Mouse (Mus musculus) left cerebral cortex, postnatal 4 days (tissue): ENCODE data around the gene Sash3. TPM values are rescaled to one million over a fixed set of nuclear protein-coding genes. Genes with fewer than 3 reads are reported as not detected.
A peak's percentile ranks its signal among the peaks of the same experiment; 100 is the strongest.
"Not testable (repeated sequence)": the region's sequence is repeated elsewhere in the genome, so short reads cannot be mapped to it uniquely, and the experiment has no call there.

Experiments
- DNase-seq: peaks from one replicate; pipeline ENCODE4 v3.0.0-alpha.2; 2022
- intact Hi-C: fragments of 180-260 bp; cut with DNase I; formaldehyde crosslinking; loops from one replicate; pipeline ENCODE4 v1.15.1; 2025
- total RNA-seq, 2 experiments: library from RNA; stranded (reverse); gene quantifications; 2 replicates each; pipeline ENCODE4 v1.2.3; 2021

Gene Sash3
- total RNA-seq, 2 experiments from 2014 or later, result 0.89 to 0.96 TPM

DNA sequence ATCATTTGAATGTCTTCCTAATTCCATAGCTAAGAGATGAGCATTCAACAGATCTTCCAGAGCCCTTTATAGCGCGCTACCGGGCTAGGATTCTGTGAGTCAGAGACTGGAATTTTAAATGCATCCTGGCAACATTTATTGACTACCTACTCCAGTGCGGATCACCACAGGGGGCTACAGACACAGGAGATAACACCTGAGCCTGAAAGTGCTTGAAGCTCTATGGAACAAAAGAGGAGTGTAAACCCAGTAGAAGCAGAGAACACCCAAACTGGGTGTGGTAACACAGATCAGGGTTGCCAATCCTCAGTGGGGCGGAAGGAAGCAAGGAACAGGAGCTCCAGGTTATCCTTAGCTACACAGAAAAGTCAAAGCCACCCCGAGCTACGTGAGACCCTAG, 56.2 kb downstream of the Sash3 start:
- intact Hi-C loops, result no loop called here
- DNase-seq, result no peak

GRCm38 (mm10) chrX:48202995-48203394, 56.8 kb downstream of the Sash3 start:
- no peak for DNase-seq
- intact Hi-C loops, result no loop called here

DNA sequence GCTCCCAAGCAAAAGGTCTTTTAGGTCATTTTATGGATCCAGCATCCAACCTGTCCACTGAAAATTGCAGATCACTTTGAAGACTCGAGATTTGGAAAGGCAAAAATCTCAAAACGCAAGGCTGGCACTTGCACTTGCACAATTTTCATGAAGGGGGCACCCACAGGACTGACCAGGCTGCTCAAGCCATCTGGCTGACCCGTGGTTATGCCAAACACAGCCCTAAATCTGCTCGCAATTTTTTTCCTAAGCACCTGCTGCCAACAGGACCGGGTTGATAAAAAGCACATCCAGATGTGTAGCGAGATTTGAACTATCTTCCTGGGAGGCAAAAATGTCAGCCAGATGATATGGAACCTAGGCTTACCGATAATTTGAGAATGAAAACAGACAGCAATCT, 57.5 kb downstream of the Sash3 start:
- DNase-seq, result peak; percentile 5
- intact Hi-C loops, result no loop called here

DNA sequence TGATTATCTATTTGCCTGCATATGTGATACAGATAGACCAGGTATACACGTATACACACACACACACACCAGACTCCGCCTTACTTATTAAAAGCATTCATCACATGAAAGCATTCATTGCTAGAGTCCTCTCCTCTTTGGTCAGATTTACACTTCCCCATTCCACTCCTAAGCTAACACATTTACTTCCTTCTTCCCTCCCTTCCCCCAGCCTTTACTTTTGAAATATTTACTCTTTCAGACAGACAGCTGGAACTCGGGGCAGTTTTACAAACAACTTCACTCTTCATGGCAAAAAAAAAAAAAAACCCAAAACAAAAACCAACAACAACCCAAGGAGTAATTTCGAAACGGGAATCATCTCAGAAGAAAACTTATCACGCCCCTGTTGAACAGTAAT, 58.2 kb downstream of the Sash3 start:
- DNase-seq, result no peak
- intact Hi-C loops, result no loop called here

- DNase-seq, result peak; percentile 39
- intact Hi-C loops, result no loop called here
Measured at GRCm38 (mm10) chrX:48207761-48208487, 61.7 kb downstream of the Sash3 start.

DNA sequence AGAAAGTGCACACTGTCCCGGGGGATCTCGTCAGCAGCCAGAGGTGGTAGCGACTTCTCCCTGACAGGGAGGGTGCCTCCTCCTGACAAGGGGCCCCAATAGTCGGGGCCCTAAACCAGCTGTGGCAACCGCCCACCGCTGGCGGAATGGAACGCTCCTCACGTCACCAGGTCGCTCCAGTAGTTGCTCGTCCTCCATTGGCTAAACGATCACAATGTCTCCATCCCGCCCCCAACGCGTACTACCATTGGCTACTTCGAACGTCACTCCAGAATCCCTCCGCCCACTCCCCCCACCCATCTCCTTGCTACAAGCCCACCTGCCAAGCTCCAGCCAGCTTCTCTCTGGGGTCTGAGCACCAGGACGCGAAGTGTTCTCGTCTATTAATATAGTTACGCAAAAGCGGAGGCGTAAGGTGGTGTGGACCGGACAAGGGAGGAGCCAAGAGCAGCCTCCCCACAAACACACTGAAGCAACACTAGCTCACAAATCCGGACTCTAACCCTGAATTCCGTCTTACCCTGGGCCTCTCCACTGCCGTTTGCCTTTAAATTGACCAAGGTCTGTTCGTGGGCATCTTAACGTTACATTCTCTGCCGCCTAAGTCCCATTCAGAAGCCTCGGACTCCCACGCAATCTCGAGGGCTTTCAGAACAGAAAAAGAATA, 62.4 kb downstream of the Sash3 start, which contains the start of gene Zdhhc9:
Zdhhc9 (minus strand) TSS at position 360 of the 667 bp plus-strand sequence.
- intact Hi-C loops, result no loop called here
- peak; percentile 83 for DNase-seq

DNA sequence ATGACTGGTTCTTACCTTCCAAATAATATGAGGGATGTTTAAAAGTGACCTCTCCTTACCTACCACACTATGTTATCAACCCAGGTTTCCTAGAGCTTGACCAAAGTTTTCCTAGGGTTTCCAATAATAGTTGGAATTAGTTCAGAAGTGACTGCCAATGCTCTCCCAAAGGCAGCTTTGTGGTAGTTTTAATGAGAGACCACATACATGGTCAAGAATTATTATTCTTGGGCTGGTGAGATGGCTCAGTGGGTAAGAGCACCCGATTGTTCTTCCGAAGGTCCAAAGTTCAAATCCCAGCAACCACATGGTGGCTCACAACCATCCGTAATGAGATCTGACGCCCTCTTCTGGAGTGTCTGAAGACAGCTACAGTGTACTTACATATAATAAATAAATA, 63.5 kb downstream of the Sash3 start:
- intact Hi-C loops, result not testable (repeated sequence)

More for the DNA sequence above, 63.5 kb downstream of the Sash3 start:
- DNase-seq, result not testable (repeated sequence)

Other genes starting within 250 kb of the Sash3 start
- 10 to 100 TPM; 49.4 to 50.8 TPM for gene Ocrl, start 234.0 kb upstream of the Sash3 start, total RNA-seq
- 10 to 100 TPM in 1 of 2 experiments, 1 to 10 TPM in 1; 9.2 to 11.1 TPM for gene Apln, start 111.6 kb upstream of the Sash3 start, total RNA-seq
- under 1 TPM; 0.40 to 0.60 TPM for gene Xpnpep2, start 37.7 kb upstream of the Sash3 start, total RNA-seq
- 10 to 100 TPM; 86.3 to 91.7 TPM for gene Zdhhc9, start 62.4 kb downstream of the Sash3 start, total RNA-seq
- gene Utp14a, start 110.4 kb downstream of the Sash3 start, total RNA-seq, result 10 to 100 TPM; 24.4 to 26.4 TPM
- 10 to 100 TPM; 27.9 to 33.5 TPM for gene Bcorl1, start 194.9 kb downstream of the Sash3 start, total RNA-seq